Mouse (Mus musculus) megakaryocyte, embryonic 14.5 days (primary cell): Measurements from ENCODE around the gene Gm42906.

Experiments
- FLI1 ChIP-seq: IDR thresholded peaks from 2 replicates; pipeline ENCODE4 v1.6.1; 2012; ENCODE audit warnings: low read length, inconsistent platforms, mixed read lengths
- GATA1 ChIP-seq: IDR thresholded peaks from 3 replicates; pipeline ENCODE4 v1.6.1; 2012; ENCODE audit warnings: mixed read lengths, low read length, inconsistent platforms, borderline replicate concordance

DNA sequence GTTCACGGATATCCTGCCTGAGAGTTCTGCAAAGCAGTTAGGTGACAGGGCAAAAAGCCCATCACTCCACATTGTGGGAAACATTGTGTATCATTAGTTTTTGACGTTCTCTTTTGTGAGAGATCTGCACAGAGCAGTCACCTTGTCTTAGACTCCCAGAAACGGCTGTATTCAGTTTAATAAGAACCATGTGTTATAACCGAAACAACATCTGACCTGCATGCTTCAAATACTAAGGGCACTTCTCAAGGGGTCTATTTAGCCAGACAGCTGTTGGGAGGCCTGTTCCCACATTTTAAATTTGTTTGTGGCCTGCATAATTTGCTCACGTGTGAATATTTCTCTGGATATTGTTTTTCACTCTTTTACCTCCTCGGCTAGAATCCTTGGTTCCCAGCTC lies 357.1 kb downstream of the Gm42906 start:
- no peak for TF ChIP-seq GATA1
- TF ChIP-seq FLI1, result no peak
